Mouse (Mus musculus): ENCODE measurements around the gene Dpp8.
"Not testable (repeated sequence)": the region's sequence is repeated elsewhere in the genome, so short reads cannot be mapped to it uniquely, and the experiment has no call there.

Gene Dpp8

DNA sequence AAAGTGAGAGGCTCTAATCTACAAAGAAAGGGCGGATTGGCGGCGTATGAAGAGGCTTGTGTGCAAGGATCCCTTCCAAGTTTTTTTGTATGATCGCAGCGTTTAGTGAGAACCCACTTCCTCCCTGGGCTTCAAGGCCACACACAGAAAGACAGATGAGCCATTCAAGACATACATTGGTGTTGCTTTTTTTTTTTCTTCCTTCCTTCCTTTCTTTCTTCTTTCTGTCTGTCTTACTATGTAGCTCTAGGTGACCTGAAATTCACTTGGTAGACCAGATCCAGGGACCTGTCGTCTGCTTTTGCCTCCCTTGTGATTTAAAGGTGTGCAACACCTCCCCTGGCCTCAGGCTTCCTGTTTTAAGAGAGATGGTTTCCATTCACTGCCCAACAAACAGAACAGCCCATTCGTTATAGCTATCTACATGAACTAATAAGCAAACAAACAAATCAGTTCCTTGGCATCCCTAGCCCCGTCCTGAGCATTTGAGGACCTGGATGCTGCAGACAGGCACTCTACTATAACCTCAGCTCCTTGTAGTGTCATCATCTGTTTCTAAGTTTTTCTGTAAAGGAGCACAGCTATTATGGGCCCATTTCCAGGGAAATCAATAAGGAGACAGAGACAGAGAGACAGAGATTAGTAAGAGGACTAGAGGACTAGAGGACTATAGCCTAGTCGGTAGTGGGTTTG is 10.2 kb upstream of the Dpp8 start:
- no peak for DNase-seq (ENCODE audit: low spot score)

DNA sequence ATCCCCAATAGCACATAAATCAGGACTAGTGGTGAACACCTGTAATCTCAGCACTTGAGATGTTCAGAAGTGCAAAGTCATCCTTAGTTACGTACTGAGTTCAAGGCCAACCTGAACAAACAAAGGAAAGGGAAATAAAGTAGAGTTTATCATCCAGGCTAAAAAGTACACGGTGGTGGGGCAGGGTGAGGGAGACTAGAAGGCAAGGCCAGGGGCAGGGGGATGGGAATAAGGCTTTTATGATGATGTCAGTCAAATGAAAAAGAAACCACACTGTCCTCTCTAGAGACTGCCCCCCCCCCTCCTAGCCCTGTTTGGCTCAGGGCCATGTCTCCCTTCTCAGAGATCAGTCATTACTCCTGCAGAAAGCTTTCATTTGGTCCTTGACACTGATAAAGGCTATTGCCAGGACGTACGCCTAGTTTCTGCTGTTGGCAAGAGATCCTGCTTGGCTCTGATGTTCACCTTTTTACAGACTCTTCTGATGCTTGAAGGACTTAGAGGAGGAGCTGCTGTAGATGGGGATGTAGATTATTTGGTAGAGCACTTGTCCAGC is 9.6 kb upstream of the Dpp8 start:
- peak; percentile 26 for DNase-seq (ENCODE audit: low spot score)

DNA sequence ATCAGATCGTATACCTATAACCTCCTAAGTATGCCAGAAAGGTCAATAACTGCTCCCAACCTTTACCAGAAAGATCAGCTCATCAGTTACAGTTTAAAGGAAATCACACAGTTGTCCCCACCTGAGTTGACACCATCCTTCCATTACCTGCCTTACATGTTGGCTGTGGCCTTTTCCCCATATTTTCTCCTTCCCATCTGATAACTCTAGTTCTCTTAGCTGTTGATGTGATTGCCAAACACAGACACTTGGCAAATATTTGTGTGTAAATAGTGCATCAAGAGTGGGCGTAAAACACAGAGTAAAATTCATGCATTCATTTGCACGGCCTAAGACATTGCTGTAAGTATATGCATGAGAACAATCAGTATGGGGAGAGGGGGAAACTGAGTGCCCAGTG is 8.8 kb upstream of the Dpp8 start:
- DNase-seq (ENCODE audit: low spot score): no peak

DNA sequence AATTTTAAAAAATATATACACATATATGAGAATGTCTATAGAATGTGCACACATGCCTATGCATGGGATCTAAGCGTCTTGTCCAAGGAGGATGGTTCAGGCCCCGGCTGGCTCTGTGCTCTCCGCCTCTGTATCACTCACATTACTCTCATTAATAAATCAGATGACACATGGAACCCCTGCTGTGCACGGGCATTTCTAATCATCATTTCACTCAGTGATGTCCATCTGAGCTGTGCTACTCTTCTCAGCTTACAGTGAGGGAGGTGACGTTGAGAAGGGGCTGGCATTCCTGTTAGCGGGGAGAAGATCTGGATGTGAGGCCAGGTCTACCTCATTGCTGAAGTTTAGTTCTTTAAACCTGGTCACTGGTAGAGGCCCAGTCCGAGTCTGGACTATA is 5.0 kb upstream of the Dpp8 start:
- no peak for DNase-seq (ENCODE audit: low spot score)

DNA sequence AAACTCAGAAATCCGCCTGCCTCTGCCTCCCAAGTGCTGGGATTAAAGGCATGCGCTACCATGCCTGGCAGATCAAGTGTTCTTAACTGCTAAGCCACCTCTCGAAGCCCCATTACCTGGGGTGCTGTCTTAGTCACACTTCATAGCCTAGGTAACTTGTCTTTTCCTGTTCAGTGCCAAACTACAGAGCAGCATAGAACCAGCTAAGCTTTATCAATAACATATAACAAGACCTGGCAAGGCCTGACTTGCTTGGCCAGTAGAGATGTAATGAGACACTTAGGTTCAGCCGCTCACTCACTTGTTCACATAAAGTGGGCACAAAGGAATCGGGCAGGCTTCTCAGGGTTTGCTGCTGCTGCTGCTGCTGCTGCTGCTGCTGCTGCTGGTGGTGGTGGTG is 3.9 kb upstream of the Dpp8 start:
- DNase-seq (ENCODE audit: low spot score): no peak

DNA sequence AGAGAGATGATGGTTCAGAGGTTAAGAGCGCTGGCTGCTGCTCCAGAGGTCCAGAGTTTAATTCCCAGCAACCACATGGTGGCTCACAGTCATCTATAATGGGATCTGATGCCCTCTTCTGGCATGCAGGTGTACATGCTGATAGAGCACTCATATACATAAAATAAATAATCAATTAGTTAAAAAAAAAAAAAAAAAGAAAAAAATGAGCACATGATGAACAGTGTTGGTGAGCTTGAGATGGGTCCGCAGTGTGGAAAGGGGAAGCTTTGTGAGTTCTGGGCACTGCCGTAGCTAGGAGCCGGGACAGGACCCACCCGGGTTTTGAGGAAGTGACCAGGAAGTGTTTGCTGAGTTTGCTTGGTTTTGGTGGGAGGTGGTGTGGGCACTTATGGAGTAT is 859 bp upstream of the Dpp8 start:
- not testable (repeated sequence) for DNase-seq (ENCODE audit: low spot score)

DNA sequence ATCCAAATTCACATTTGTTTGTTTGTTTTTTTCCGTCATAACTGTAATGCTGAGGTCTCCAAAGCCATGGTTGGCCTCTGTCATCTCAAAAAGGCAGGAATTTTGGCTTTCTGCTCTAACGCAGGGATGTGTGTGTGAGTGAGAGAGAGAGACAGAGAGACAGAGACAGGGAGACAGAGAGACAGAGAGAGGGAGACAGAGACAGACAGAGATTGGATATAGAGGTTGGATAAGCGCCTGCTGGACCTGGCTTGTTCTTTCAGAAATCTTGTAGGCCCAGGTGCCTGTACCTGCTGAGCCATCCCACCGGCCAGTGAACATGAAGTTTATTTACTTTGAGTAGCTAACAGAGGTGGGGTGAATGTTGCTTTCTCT is 333 bp upstream of the Dpp8 start:
- no peak for DNase-seq (ENCODE audit: low spot score)

DNA sequence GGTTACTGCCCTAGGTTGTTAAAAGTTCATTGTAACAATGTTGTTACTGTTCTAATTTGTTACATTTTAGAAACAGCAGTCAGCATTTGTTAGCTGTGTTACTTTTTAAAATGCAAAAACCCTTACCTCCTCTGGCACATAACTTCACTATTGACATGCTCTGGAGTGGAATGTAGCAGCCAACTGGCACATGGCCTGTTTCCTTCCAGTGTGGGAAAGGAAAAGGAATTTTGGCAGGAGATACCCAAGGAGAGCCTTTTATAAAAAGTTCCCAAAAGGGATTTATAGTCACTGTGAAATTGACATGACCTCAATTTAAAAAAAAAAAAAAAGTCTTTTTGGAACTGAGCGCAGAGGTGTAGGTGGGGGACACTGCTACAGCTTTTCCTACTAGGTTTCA is 4.2 kb downstream of the Dpp8 start:
- DNase-seq (ENCODE audit: low spot score): no peak

DNA sequence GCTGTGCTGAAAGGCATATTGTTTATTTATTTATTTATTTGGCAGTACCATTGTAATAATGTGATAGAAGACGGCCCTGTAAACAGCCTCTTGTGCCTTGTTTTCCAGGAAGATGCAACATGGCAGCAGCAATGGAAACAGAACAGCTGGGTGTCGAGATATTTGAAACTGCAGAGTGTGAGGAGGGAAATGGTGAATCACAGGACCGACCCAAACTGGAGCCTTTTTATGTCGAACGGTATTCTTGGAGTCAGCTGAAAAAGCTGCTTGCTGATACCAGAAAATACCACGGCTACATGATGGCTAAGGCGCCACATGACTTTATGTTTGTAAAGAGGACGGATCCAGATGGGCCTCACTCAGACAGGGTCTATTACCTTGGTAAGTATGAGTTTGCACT is 4.6 kb downstream of the Dpp8 start:
- DNase-seq (ENCODE audit: low spot score): no peak

DNA sequence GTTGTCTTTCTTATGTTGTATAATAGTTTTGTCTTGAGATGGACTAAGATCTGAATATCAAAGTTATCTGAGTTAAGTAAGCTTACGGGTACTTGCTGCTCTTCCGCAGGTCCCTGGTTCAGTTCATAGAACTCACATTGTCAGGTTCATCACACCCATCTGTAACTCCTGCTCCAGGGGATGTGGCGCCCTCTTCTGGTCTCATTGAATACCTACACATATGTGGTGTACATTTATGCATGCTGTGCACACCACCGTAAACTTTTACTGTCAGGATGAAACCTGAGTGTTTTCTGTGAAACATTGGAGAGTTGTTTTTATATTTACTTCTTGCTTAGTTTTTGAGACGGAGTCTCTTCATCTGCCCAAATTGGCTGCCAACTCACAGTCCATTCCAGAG is 9.2 kb downstream of the Dpp8 start:
- DNase-seq (ENCODE audit: low spot score): no peak

DNA sequence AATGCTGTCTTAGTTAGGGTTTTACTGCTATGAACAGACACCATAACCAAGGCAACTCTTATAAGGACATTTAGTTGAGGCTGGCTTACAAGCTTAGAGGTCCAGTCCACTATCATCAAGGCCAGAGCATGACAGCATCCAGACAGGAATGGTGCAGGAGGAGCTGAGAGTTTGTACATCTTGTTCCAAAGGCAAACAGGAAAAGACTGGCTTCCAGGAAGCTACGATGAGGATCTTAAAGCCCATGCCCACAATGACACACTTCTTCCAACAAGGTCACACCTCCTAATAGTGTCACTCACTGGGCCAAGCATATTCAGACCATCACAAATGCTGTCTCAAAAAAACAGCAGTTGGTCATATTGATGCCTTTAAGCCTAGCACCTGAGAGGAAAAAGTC is 14.8 kb downstream of the Dpp8 start:
- DNase-seq (ENCODE audit: low spot score): no peak

DNA sequence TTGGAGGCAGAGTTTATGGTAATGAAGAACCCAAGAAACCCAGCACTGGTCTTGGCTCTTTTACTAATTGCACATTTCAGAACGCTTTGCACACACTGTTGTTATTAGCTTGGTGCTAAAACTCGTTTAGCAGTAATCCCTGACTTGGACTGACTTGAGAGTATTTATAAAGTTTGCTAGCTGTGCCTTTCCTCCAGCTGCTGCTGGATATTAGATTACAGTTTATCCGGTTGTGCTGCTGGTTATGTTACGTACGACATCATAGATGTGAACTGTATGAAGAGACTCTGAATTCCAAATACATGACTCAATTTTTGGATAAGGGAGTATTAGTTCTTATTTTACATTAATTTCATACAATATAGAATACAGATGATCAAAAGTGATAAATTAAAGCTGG is 17.2 kb downstream of the Dpp8 start:
- DNase-seq (ENCODE audit: low spot score): no peak

DNA sequence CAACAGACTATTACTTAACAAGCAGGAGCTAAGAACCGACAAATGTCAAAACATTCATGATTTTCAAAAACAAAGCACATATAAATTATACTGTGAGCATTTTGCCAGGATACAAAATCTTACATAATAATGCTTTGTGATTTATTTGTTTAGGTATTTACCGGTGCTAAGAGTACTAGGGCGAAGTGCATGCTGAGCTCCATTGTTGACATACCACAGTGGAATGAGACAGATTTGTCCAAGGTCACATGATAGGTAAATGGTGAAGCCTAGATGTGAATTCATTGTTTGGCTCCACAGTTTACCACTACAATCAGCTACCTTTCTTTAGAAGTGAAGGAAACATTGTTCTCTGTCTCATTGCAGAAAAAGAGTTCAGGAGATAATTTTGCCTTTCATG is 18.8 kb downstream of the Dpp8 start:
- DNase-seq (ENCODE audit: low spot score): no peak

DNA sequence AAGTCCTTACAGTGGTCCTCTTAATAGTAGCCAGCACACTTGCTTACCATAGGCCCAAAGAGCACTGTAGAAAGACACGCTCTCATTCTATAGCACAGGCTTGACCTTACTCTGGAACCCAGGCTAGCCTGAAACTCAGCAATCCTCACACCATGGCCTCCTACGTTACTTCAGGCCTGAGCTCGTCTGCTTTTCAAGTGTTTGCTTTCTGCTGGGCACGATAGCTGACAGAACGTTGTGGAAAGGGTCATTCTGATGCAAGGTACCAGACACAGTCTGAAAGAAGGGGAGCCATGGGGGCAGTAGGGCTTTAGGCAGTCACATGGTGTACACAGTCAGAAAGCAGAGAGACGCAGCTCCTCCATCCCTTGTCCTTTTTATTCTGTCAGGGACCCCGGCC is 32.0 kb downstream of the Dpp8 start:
- DNase-seq (ENCODE audit: low spot score): no peak

DNA sequence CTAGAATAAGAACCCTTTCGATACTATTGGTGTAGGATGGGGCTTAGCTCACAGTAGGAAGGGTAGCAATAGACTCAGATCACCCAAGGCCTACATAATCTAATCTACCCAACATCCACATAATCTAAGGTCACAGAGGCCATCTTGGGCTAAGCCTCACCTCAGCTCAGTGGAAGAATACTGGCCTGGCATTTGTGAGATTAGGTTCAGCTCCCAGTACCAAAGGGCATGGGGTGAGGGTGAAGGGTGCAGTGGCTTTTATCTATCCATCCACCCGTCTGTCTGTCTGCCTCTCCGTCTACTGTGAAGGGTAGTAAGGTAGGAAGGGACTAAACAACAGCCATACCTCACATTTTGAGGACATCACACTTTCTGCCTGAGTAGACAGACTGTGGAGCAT is 38.4 kb downstream of the Dpp8 start:
- DNase-seq (ENCODE audit: low spot score): no peak

DNA sequence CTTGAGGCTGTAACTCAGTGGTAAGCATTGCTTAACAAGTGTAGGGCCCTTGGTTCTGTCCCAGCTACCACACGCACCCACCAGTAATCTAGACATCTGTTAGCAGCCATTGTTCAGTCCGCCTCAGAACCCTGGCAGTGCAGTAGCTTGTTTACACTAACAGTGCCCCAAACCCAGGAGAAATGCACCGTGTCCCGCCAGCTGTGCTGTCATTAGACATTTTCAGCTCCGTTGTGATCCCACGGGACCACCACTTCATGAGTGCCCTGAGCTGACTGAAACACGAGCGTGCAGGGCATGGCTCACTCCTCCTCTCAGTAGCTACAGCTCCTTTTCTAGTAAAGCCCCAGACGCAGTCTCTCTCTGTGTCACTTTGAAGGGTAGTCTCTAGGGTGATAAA is 41.3 kb downstream of the Dpp8 start:
- no peak for DNase-seq (ENCODE audit: low spot score)

DNA sequence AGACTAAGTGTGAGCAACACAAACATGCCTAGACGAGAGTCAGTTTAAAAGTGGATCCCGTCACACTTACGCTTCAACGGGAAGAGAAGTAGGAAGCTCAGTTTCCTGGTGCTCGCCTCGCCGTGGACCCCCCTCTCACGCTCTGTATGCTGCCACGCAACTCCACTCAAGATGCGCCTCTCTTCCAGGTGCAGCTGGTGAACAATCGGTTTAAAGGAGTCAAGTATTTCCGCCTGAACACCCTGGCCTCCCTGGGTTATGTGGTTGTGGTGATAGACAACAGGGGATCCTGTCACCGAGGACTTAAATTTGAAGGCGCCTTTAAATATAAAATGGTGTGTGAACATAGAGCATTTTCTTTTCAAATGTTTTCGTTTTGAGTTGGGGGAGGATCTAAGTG is 42.0 kb downstream of the Dpp8 start:
- no peak for DNase-seq (ENCODE audit: low spot score)

DNA sequence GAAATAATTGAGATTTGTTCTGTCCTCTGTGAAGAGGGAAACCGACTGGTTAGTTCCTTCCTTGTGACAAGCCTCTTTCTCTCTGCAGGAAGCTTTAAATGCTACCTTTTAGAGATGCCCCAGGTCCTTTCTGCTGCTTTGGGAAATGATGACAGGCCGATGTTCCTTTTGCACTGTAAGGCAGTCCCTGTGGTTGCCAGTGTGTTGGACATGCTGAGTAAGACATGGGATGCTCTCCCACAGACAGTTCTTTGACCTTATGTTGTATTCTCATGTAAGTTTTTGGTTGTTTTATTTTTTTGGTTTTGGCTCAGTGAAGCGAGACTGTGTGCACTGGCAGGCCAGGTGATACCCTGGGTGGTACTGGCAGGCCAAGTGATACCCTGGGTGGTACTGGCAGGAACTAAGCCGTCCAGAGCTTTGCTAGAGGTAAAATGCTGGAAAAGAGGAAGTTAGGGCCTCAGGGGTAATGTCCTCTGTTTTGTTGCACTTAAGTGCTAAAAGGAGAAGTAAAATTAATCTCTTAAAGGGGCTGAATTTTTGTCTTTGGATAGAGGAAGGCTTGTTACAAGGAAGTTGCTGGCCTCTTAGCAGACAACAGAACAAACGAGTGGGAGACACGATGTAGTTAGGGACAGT is 42.8 kb downstream of the Dpp8 start:
- no peak for DNase-seq (ENCODE audit: low spot score)

DNA sequence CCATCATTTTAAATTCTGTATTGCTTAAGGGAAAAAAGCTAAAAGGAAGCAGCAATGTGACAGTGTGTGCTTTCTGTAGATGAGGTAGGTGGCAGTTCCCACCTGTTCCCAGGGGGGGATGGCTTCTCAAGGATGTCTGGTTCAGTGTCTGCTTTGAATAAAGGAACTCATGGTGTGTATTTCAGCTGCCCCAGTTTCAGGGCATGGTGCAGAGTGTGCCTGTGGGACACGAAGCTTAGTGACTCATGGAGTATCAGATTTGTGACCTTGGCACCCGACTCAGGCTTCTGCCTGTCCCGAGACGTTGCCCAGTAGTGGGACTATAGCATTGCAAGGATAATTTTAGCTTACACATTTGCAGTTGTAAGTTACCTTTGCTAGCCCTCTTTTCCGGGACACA is 45.3 kb downstream of the Dpp8 start:
- DNase-seq (ENCODE audit: low spot score): peak; percentile 19

DNA sequence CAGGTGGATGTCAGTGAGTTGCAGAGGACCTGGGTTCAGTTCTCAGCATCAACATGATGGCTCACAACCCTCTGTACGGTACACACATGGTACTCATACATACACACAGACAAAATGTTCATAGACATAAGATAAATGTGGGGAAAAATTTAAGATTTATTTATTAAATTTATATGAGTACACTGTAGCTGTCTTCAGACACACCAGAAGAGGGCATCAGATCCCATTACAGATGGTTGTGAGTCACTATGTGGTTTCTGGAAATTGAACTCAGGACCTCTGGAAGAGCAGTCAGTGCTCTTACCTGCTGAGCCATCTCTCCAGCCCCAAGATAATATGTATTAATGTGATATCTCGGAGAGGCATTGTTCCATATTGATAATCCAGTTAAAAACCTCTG is 47.9 kb downstream of the Dpp8 start:
- not testable (repeated sequence) for DNase-seq (ENCODE audit: low spot score)

DNA sequence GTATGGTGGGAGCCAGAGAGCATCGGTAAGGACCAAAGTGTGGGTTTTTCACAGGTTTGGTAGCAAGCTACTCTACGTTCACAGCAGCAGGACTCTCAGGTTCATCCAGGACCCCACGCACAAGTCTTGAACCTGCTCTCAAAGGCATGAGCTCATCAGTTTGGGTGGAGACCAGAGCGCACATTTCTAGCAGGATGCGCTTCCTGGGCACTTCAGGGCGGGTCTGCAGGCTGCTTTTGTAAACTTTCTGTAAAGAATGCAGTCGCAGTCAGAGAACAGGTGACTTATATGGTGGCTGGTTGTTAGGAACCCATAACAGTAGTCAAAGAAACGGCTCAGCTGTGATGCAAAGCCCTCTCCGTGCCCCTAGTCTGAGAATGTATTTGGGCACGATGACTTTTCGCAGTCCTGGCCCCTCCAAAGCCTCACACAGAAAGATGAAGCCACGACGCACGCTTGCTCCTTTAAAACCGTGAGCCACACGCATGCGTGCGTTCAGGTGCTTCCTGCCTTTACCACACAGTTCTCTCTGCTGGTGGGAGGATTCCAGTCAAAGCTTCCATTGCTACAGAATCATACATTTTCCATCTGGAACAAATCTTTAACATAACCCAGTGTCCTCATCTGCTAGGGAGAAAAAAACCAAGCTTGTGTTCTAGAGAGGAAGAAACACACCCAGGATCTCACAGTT is 51.0 kb downstream of the Dpp8 start:
- no peak for DNase-seq (ENCODE audit: low spot score)

DNA sequence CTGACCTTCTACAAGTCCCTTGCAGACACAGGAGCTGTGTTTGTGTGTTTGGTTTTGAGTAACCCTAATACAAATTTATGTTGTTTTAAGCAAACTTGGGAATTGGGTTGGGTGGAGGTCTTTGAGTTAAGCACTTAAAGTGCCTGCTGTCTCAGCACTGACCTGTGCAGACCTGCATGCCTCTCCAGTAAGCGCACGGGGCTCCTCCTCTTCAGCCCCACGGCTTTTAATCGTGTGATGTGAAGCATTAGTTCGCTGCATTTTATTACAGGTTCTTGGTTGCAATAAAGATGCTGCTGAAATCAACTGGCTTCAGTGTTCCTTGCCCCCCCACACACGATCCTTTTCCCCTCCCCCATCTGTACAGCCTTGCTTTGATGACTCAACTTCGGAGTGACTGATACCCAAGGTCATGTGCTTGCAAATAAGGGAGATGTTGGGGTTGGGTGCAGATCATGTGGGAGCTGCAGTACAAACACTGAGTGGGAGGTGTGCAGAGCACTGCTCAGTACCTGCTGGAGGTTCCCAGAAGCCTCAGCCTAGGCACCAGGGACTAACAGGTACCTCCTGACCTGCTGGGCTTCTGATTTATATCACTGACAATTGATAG is 52.1 kb downstream of the Dpp8 start:
- peak; percentile 24 for DNase-seq (ENCODE audit: low spot score)

DNA sequence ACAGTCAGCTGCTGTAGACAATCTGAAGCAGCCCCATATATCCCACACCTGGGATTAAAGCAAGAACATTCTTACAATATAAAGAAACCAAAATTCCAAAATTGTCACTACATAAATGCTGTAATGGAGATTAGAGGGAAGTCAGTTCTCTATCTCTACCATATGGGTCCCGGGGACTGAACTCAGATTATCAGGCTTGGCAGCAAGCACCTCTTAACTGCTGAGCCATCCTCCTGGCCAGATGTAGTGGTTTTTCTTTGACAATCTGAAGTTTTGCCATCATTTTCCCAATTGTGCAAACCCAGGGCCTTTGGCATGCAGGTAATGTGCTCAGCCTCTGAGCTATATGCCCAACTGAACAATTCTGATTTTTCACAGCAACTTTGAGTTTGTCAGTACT is 53.1 kb downstream of the Dpp8 start:
- no peak for DNase-seq (ENCODE audit: low spot score)

All from ovary, postnatal 36 days (tissue).